Mouse (Mus musculus) midbrain, embryonic 14.5 days (tissue): ENCODE data around the gene Tom1l1. TPM values are rescaled to one million over a fixed set of nuclear protein-coding genes. Genes with fewer than 3 reads are reported as not detected.

ENCODE experiments used
- ATAC-seq: fragments of 200-750 bp; cut with Nextera tagmentation; 2 replicates; pipeline ENCODE4 v1.8.0; 2017; ENCODE audit warnings: moderate number of reproducible peaks, moderate library complexity; ENCODE audit not compliant: low FRiP score, low TSS enrichment
- DNase-seq: peaks from one replicate; pipeline ENCODE4 v3.0.0-alpha.2; 2015
- H3K27ac ChIP-seq: fragments of 300-500 bp; sonication (generic); replicated peaks from 2 replicates; pipeline ENCODE4 v1.5.1; 2014; ENCODE audit warnings: mild to moderate bottlenecking, low read depth, low read length, moderate library complexity
- H3K27me3 ChIP-seq: fragments of 300-500 bp; sonication (generic); 2 replicates; pipeline ENCODE4 v1.6.1; 2014; ENCODE audit warnings: low read length, control low read depth, mixed read lengths; ENCODE audit not compliant: control insufficient read depth, insufficient read depth
- H3K36me3 ChIP-seq: fragments of 300-500 bp; sonication (generic); 2 replicates; pipeline ENCODE4 v1.6.1; 2014; ENCODE audit warnings: low read length, control low read depth; ENCODE audit not compliant: control insufficient read depth, insufficient read depth
- H3K4me1 ChIP-seq: fragments of 300-500 bp; sonication (generic); 2 replicates; pipeline ENCODE4 v1.6.1; 2014; ENCODE audit warnings: mild to moderate bottlenecking, antibody characterized with exemption, low read length, control low read depth; ENCODE audit not compliant: control insufficient read depth, insufficient read depth
- H3K4me2 ChIP-seq: fragments of 300-500 bp; sonication (generic); 2 replicates; pipeline ENCODE4 v1.6.1; 2014; ENCODE audit warnings: mild to moderate bottlenecking, low read length, moderate library complexity
- H3K4me3 ChIP-seq: fragments of 300-500 bp; sonication (generic); replicated peaks from 2 replicates; pipeline ENCODE4 v1.5.1; 2014; ENCODE audit warnings: low read depth, low read length
- H3K9ac ChIP-seq: fragments of 300-500 bp; sonication (generic); replicated peaks from 2 replicates; pipeline ENCODE4 v1.6.1; 2014; ENCODE audit warnings: mild to moderate bottlenecking, low read length, moderate library complexity
- H3K9me3 ChIP-seq: fragments of 300-500 bp; sonication (generic); 2 replicates; pipeline ENCODE4 v1.6.1; 2016; ENCODE audit warnings: low read length, control low read depth, mixed read lengths; ENCODE audit not compliant: control insufficient read depth
- WGBS: fragments of 180-500 bp; shearing (Covaris S2); extraction: QIAGEN DNeasy Blood & Tissue Kit; methylation state at CpG from one replicate; pipeline ENCODE4 v1.1.7; 2014; 5-methylcytosine and 5-hydroxymethylcytosine counted together
- polyA plus RNA-seq: library from polyadenylated mRNA; unstranded; fragments of >200 nt; fragmentation: Nextera tagmentation; extraction: Ambion mirVana; gene quantifications from 2 replicates; pipeline ENCODE4 v1.2.1, GENCODE M21; 2014

Gene Tom1l1
- polyA plus RNA-seq, 1 experiment from 2014 or later: 16.9 TPM

- H3K27ac ChIP-seq: no peak overlapping the region
- H3K9me3 ChIP-seq: no peaks in the 10 kb centered on the region
- DNase-seq (no peak), ATAC-seq (no peak)
- no peak overlapping the region for H3K4me2 ChIP-seq
- 80% methylated on average over 12 of the region's 12 CpGs for WGBS
- peaks cover 19% of the 10 kb centered on the region; the same call in 1 of the 2 replicates for H3K36me3 ChIP-seq
- H3K4me1 ChIP-seq: no peaks in the 10 kb centered on the region
- H3K27me3 ChIP-seq: no peaks in the 10 kb centered on the region
- H3K9ac ChIP-seq: no peak overlapping the region
- H3K4me3 ChIP-seq: no peak overlapping the region
Observed at GRCm38 (mm10) chr11:90622044-90622443, 66.1 kb downstream of the Tom1l1 start.

GRCm38 (mm10) chr11:90616431-90616830, 71.7 kb downstream of the Tom1l1 start:
- Histone ChIP-seq H3K9ac (no peak overlapping the region), H3K27me3 (no peaks in the 10 kb centered on the region), H3K4me3 (no peak overlapping the region), H3K4me1 (no peaks in the 10 kb centered on the region), H3K4me2 (no peak overlapping the region), H3K36me3 (peaks cover 22% of the 10 kb centered on the region; the same call in 1 of the 2 replicates), H3K9me3 (no peaks in the 10 kb centered on the region), H3K27ac (no peak overlapping the region)
- DNase-seq (peak; percentile 82), ATAC-seq (no peak)

- H3K36me3 ChIP-seq: 0 out of 2 replicates have a peak, but pooled peaks cover 14% of the 10 kb centered on the region
- 95% methylated on average over 6 of the region's 6 CpGs for WGBS
- H3K4me2 ChIP-seq: no peak overlapping the region
- no peak overlapping the region for H3K27ac ChIP-seq
- no peaks in the 10 kb centered on the region for H3K27me3 ChIP-seq
- H3K4me1 ChIP-seq: no peaks in the 10 kb centered on the region
- ATAC-seq (no peak), DNase-seq (no peak)
- no peak overlapping the region for H3K9ac ChIP-seq
- no peak overlapping the region for H3K4me3 ChIP-seq
- no peaks in the 10 kb centered on the region for H3K9me3 ChIP-seq
Observed at GRCm38 (mm10) chr11:90614743-90615142, 73.4 kb downstream of the Tom1l1 start.

GRCm38 (mm10) chr11:90612118-90612517, 76.0 kb downstream of the Tom1l1 start:
- H3K9ac ChIP-seq: no peak overlapping the region
- no peak overlapping the region for H3K4me3 ChIP-seq
- no peak for DNase-seq
- no peaks in the 10 kb centered on the region for H3K27me3 ChIP-seq
- H3K4me2 ChIP-seq: no peak overlapping the region
- 0 out of 2 replicates have a peak, but pooled peaks cover 3% of the 10 kb centered on the region for H3K36me3 ChIP-seq
- H3K4me1 ChIP-seq: no peaks in the 10 kb centered on the region
- ATAC-seq: no peak
- no peak overlapping the region for H3K27ac ChIP-seq
- H3K9me3 ChIP-seq: no peaks in the 10 kb centered on the region

GRCm38 (mm10) chr11:90603066-90603465, 85.1 kb downstream of the Tom1l1 start:
- Histone ChIP-seq H3K4me1 (no peaks in the 10 kb centered on the region), H3K4me2 (no peak overlapping the region), H3K9me3 (no peaks in the 10 kb centered on the region), H3K9ac (no peak overlapping the region), H3K27me3 (no peaks in the 10 kb centered on the region), H3K36me3 (peaks cover 26% of the 10 kb centered on the region), H3K4me3 (no peak overlapping the region), H3K27ac (no peak overlapping the region)
- ATAC-seq (no peak), DNase-seq (no peak)
- 96% methylated on average over 2 of the region's 2 CpGs for WGBS

- Histone ChIP-seq H3K4me3 (no peak overlapping the region), H3K9me3 (no peaks in the 10 kb centered on the region), H3K36me3 (peaks cover 19% of the 10 kb centered on the region), H3K4me1 (no peaks in the 10 kb centered on the region), H3K4me2 (no peak overlapping the region), H3K27ac (no peak overlapping the region), H3K27me3 (no peaks in the 10 kb centered on the region), H3K9ac (no peak overlapping the region)
- ATAC-seq: no peak
- WGBS: 94% methylated on average over 1 of the region's 1 CpGs
- DNase-seq: no peak
Observed at GRCm38 (mm10) chr11:90595826-90596225, 92.3 kb downstream of the Tom1l1 start.

Other genes with a start within 250 kb of the Tom1l1 start
- gene Stxbp4, start 50.3 kb downstream of the Tom1l1 start, polyA plus RNA-seq: 13.7 and 22.0 TPM in 2 replicates
- 27.8 and 37.9 TPM in 2 replicates for gene Cox11, start 50.2 kb downstream of the Tom1l1 start, polyA plus RNA-seq